Mouse (Mus musculus): ENCODE measurements at regions not wholly inside any gene's neighbourhood (a gene's known extent, or its start where the extent isn't known, plus 50 kb on each side); places are given as distances from the start of the nearest gene placed in this dataset.

DNA sequence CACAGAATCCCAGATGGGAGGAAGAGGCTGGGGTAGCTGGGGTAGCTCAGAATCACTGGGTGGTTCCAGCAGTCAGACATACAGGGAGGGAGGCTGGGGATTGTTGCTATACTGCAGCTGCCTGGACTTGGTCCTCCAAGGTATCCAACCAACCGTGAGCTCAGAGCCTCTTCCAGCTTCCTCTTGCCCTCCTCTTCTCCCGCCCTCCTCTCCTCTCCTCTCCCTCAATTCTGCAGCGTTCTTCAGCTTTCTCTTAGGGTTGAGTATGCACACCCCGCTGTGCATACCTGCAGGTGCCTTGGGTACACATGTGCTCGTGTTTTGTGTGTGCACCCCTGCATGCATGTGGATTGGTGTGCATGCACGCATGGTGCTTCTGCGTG is 81.6 kb downstream of the Cstad start:
- DNase-seq, result no peak

DNA sequence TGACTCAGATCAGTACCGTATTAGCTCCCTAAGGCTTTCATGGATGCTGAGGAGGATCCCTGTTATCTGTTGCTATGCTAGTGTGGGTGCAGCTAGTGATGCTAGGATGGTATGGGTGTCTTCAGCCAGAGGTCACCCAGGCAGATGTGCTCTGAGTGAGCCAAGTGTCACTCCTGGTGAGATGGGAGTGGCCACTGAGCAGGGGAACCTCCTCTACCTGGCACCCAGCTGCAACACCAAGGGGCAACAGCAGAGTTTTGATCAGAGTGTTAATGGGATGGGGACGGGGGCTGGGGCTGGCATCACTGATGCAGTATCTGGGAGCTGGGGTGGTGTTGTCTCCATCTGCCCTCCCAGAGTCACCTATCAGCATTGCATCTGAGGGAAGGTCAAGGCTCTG is 81.0 kb downstream of the Cstad start:
- no peak for DNase-seq

DNA sequence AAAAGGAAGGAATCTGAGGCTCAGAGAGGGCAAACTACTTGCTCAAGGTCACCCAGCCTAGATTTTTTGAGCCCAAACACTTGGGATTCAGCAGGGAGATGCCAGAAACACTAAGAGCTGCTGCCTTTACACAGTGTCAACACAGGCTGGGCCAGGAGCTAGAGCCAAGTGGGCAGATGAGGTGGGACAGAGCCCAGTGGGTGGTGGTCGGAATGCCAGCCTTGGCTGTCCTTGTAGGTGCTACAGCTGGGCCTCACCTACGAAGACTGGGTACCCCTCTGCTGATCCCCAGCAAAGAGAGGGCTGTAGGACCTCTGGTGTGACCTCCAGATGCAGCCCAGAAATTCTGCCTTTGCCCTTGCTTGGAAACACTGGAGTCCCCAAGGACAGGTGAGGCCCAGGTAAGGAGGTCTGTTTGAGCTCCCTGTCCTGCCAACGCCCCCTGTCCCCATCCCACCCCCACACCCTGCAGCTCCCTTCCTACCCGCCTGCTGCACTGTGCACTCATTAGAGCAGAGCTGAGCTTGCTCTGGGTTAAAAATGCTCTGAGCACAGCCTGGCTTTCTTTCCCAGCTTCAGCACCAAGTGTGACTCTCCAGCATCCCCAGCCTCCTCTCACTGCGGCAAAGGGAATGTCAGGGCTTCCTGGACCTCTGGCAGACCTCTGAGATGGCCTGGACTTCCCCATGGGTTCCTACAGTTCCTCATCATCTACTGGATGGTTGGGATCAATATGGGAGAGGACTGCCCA is 76.2 kb downstream of the Cstad start:
- peak in 1 of 2 experiments; percentile 11 for DNase-seq

DNA sequence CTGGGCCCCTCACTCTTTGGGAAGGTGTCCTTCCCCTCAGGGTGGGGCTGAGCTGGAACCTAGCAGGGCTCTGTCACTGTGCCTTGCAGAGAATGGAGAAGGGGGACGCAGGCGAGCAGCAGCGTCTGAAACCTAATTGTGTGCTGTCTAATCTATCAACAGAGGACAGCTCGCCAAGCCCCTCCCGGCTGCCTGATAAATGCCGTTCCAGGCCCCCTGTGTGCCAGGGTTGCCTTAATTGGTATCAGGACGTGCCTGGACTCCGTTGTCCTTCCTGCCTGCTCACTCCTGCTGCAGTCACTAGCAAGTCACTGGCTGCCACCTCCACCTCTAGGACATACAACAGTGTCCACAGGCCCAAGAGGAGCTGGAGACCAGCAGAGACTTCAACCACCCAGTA is 72.6 kb downstream of the Cstad start:
- no peak for DNase-seq

DNA sequence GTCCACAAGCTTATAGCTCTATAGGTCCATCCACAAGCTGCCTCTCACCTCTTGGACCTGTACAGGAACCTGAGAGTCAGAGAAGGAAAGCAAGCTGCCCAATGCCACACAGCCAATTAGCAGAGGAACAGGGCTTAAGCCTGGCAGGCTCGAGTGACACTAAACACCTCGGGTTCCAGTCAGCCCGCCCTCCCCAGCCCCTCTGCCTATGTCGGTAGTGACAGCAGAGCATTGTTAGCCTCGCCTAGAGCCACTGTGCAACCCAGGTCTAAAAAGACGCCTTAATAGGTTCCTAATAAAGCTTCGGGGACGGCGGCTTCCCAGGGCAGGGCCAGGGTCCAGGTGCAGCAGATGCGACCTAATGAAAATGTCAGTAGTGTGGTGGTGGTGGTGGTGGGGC is 66.3 kb downstream of the Cstad start:
- DNase-seq, result no peak

DNA sequence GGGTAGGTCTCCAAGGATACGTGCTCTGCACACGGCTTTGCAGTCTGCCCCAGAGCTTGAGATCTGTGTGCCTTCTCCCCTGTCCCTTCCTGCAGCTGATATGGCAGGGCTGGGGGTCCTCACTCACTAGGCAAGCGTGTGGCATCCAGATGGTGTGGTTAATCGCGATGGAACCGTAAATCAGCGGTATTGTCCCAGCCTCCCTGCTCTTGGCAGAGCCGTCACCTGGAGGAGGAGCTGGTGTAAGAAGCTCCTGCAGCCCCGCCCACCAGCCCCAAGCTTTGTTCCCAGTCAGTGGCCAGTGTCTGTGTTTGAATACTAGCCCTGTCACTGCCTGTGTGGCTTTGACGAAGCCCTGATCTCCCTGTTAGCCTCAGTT is 65.8 kb downstream of the Cstad start:
- DNase-seq, result peak; percentile 68 to 78

DNA sequence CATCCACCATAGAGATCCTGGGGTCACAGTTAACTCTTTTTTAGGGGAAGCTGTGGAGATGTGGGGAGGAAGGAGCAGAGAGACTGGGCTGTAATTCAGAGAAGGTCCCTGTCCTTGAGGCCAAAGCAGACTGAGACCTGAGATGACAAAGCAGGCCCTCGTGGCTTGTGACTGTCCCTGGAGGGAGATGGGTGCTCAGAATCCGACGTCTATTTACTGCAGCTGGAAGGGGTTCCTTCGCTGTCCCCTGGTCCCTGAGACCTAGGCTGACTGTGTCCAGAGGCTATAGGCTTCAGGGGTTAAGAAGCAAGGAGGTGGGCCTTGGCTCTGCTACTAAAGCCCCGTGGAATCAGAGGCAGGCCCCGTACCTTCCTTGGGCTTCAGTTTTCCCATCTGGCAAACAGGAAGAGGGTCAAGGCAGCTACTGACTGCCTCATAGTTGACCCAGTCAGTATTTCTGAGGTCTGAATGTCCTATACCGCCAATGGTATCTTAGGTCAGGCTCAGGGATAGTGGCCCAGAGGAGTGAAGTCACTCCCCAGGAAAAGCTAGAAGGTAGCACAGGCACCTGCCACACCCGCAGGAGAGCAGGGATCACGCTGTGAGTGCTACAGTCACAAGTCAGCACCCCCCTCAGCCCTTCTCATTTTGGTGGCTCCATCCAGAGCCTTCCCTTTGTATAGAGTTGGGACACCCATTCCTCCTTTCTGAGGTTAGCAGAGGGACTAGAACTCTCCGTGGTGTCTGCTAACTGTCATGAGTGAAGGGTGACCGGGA is 65.2 kb downstream of the Cstad start:
- DNase-seq, result no peak

DNA sequence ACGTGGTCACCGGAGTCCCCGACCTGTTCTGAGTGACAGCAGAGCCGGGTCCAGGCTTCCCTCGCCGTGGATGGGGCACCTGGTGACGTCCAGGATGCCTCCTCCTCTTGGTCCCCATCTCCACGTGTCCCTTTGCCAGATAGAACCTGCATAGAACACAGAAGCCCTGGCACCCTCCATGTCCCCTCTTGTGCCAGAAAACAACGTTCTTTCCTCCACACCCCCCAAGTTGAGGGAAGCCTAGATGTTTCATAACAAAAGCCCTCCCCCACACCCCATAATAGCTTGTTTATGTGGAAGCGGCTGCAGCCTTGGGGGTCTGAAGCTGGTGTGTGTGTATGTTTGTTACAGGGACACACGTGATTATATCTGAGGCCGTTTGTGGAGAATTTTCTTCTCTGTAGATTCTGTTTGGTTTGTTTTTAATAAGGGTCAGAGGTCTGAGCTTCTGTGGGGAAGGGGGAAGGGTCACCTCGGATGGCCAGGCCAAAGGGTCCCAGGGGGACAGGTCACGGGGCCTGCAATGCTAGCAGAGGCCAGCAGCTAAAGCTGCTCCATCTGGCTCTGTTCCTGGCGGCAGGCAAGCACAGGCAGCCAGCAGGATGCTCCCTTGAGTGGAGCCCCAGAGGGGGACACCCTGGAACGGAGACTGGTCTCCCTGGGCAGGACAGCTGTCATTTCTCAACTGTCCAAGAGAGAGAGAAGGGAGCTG is 64.2 kb downstream of the Cstad start:
- peak; percentile 86 to 92 for DNase-seq

Measured in kidney, postnatal 4 days (tissue).